Mouse (Mus musculus): ENCODE results near the gene Serpina3a.
"Not testable (repeated sequence)": the region's sequence is repeated elsewhere in the genome, so short reads cannot be mapped to it uniquely, and the experiment has no call there.

Gene Serpina3a

DNA sequence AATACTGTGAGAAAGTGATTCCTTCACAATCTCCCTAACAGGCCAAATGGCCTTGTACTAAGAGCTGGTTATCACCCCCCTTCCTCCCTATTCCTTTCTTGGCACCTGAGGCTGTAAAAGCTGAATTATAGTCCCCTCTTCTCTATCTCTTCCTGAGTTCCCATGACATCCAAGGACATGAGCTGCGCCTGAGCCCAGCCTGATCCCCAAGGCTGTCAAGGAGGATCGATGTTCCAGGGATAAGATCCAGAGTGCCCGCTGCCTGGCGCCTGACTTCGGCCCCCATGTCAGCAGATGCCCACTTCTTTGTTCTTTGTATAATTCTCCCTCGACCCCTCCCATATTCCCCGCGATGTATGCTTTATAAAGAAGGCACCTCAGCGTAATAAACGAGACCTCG lies at the start of gene Serpina3a:
Gene Serpina3a, plus strand, starts transcription at position 392 of the 400 bp plus-strand sequence.
- not testable (repeated sequence) for DNase-seq (ENCODE audit: low spot score)

DNA sequence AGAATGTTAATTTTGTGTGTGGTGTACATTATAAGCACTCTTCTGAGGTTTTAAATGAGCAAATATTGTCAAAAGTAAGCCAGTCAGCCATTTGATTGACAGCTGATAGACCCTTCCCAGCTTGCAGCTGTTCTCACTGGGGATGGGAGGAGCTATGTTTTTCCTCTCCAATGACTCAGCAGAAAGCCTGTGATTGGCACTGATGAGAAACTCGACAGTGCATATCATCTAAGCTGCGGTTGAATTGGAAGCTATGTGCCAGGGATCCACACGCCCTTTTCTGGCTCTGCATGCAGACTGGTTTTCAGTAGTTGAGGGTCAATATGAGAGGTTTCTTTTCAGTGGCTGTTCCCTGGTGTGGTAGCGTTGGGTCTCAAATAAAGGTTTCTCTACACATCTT lies 48.0 kb upstream of the Serpina3a start:
- no peak for DNase-seq (ENCODE audit: low spot score)

DNA sequence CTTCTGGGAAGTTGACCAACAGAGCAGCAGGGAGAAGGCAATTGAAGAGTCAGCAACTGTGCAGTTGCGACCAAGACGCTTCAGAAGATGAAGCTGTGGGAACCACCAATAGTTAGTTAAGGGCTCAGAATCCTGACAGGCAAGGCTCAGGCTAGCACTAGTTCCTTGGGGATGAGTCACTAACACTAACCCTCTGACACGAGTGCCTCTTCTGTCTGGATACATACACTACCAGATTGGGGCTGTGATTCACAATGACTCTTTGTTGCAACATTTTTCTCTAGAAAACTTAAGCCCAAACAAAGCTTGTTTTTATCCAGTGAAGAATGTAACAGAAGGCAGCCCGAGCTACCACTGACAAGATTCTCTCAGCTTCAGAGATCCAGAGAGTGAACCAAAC lies 47.5 kb upstream of the Serpina3a start:
- DNase-seq (ENCODE audit: low spot score) = no peak

DNA sequence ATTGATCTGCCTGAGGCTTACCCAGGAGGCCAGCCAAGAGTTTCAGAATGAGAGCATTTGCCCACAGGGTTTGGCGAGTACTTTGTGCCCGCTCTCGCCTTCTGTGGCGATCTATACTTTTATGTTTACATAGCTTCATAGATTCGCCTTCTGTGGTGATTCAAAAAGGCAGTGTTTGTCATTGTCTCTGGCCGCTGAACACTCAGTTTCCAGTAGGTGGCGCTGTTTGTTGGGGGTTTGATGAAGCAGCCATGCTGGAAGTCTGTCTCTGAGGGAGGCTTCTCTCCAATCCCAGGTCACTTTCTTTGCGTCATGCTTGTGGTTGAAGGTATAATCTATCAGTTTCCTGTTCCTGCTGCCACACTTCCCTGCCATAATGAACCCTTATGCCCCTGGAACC lies 46.3 kb upstream of the Serpina3a start:
- DNase-seq (ENCODE audit: low spot score) = peak; percentile 73

DNA sequence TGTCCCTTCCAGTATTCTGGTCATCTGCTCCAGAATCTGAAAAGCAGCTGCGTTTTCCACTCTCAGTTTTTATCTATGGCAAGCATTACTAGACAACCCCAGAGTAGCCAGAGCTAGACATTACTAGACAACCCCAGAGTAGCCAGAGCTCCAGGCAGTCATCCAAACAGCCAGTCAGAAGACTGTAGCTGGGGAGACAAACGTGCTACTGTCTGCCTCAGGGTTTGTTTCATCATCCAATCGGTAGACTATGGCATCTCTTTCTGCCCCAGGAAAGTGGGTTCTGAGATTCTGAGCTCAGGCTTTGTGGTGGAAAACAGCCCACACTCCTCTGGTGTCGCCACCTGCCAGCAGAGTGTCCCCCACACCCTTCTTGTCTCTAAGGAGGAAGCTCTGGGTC lies 45.0 kb upstream of the Serpina3a start:
- peak; percentile 52 for DNase-seq (ENCODE audit: low spot score)

DNA sequence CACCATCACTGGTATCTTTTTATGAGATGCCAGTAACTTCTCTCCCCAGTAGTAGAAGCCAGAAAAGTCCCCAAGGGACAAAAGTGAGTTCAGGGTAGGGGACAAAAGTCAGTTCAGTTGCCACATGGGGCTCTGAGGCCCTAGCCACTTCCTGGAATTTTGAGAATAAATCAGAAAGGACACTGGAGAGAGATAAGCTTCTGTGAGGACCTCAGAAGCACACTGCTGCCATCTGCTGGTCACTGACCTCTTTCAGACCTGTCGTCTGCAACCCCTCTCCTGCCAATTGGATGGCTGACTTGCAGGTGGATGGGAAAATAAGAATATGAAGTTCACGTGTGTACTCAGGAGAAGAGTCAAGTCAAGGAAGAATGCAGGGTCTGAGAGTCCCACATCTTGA lies 42.9 kb upstream of the Serpina3a start:
- DNase-seq (ENCODE audit: low spot score) = peak; percentile 85

DNA sequence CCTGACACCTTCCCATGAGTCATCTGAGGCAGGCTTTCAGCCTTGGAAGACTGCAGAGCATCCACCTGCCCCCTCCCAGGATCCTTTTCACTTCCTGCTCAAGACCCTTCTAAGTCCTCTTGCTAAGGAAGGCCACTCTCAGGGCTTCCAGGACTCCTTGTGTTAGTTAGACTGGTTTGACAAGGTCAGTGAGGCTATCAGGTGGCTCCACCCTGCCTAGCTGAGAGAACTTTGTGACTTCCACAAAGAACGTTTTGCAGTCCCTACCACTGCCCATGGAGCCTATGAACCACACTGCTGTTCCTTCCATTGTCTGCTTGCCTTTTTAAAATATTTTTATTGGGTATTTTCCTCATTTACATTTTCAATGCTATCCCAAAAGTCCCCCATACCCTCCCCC lies 40.8 kb upstream of the Serpina3a start:
- DNase-seq (ENCODE audit: low spot score) = no peak

DNA sequence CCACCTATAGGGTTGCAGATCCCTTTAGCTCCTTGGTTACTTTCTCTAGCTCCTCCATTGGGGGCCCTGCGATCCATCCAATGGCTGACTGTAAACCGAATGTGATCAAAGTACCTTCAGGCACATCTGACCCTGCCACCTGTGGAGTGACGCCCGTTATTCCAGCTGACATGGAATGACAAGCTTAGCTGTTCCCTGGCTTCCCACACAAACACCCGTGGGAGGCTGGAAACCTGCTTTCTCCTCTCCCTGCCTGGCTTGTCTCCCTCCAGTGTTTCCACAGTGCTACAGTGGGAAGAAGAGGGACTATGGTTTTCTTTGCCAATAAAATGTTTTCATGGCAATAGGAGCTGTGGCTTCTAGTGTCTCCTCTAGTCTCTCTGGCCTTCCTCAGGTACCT lies 40.2 kb upstream of the Serpina3a start:
- no peak for DNase-seq (ENCODE audit: low spot score)

DNA sequence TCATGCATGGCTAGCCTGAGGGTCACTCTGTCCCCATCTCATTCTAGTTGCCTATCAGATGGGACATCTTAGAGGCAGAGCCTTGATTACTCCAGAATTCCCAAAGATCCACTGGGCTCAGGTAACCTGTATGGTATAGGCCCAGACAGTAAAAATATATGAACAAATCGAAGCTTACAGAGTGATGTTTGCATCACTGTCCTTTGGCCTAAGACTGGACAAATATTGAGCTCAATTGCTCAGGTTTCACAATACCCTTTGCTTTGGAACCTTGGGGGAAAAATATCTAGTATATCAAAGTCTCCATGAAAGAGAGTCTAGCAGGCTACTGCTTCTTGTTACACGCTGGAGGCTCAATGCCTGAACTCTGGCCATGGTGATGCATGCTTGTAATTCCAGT lies 22.4 kb upstream of the Serpina3a start:
- no peak for DNase-seq (ENCODE audit: low spot score)

DNA sequence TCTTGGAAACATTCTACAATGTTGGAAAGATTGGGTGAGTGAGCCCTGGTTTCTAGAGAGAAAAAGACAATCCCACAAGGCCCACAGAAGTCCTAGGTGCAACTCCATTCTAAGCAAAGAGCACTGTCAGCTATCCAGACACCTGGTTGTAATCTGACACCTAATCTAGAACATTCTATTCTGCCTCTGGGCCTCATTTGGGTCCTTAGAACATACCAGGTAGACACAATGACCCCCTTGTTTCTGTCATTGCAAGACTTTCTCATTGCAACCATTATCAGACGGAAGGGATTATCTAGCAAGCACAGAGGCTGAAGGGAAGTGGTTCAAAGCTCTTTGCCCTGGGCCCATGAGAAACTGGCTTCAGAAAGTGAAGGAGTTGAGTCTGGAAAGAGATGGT lies 21.2 kb upstream of the Serpina3a start:
- DNase-seq (ENCODE audit: low spot score) = no peak

DNA sequence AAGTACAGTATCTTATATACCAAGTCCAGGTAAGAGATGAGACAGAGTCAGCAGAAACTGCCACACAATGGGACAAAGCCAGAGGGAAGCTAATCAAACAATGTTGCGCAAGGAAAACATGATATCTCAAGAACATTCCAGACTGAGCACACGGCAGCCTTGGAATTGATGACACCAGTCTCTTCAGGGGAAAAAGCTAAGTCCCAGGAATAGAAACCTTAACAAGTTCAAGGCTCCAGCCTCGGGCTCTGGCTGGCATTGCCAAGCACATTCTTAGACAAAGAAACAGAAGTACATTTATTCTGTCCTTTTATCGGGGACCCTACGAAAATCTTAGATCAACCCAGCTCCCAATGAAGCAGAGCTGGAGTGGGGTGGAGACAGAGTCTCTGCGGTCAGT lies 11.8 kb upstream of the Serpina3a start, which contains the start of gene Serpina5:
Gene Serpina5, plus strand, starts transcription at position 346 of the 400 bp plus-strand sequence.
- DNase-seq (ENCODE audit: low spot score) = no peak

DNA sequence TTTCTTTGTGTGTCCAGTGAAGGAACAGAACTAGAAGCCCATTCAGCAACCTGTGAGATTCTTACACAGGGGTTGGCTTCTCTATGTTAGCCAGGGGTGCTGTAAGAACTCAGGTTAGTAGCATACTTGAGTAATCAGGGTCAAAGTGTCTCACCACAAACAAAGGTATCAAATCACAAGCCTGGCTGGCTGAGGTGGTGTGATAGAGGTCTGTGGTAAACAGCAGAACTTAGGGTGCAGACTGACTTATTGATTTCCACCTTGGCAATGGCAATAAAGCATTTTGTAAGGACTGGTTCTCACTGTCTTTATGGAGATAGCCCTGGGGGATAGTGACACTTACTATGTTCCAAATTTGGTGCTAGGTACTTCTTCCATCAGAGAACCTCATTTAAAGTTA lies 6.7 kb upstream of the Serpina3a start:
- DNase-seq (ENCODE audit: low spot score) = no peak

DNA sequence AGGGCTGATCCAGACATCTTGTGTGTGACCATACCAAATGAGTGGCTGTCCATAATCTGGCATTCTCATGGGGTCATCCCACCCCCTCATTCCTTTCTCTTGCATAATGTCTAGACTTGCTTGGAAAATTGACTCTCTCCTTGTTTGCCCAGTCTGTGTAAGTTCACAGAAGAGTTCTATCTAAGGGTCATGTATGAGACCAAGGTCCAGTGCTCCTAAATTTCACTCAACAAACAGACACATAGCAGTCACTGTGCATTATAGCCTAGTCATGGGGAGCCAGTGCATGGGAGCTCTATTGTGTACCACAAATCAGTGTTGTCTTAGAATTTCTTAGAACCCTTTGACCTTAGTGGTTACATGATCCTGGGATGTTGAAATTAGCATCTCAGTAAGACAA lies 5.6 kb upstream of the Serpina3a start:
- no peak for DNase-seq (ENCODE audit: low spot score)

DNA sequence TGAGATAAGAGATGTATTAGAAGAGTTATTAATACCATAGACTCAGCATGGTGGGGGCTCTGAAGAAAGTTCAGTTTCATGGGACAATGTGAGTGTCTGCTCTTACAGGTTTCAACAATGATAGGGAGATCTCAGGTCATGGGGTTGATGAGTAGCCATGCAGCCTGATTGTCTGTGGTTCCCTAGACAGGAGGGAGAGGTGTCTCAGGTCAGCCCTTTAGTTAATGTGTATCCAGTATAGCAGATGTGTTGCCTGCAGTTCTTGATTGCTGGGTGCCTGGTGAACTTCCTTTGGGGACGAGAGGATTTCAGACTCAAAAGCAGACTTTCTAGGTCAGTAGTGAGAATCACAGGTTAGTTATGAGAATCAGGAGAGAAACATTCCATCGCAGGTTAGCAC lies 4.0 kb upstream of the Serpina3a start:
- DNase-seq (ENCODE audit: low spot score) = no peak

DNA sequence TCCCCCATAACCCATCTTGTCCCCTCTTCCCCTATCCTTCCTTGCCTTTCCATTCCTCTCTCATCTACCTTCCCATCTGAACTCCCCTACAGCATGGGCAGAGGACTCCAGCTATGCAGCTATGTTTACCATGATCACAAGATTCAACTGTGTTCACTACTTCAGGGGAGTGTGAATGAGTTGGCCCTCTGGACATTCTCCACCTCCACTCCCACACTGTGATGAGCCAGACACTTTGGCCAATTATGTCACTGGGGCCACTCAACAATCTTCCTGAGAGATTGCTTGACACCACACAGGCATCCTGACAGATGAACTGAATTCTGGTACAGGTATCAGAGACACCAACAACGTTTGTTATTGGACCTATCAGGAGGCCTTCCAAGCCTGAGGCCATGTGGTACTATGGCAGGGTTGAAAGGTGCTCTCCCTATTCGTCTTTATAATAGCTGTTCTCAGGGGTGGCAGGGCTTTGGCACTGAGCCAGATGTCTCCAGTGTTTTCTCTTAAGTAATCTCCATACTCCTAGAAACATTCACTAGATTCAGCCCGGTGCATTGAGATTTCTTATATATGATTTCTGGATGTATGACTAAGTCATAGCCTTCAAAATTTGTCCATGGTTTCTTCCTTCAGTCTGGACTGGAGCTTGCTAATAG lies 2.5 kb downstream of the Serpina3a start:
- no peak for DNase-seq (ENCODE audit: low spot score)

DNA sequence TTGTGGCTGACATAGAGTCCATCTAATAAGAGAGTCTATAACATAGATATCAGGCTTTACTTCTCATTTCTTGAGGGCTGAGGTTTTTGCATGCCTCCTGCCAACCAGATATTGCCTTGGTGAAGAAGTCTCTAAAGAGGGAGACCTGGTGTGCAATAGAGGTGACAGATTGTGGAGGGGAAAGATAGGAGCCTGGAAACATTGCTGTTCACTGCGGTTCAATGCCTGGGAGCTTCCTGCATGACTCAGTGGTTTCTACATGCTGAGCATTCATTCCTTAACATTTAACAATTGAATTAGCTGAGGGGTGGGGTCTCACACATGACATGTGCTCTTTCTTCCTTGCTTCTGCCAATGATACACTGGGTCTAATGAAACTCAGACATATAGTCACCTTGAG lies 10.6 kb downstream of the Serpina3a start:
- DNase-seq (ENCODE audit: low spot score) = no peak

DNA sequence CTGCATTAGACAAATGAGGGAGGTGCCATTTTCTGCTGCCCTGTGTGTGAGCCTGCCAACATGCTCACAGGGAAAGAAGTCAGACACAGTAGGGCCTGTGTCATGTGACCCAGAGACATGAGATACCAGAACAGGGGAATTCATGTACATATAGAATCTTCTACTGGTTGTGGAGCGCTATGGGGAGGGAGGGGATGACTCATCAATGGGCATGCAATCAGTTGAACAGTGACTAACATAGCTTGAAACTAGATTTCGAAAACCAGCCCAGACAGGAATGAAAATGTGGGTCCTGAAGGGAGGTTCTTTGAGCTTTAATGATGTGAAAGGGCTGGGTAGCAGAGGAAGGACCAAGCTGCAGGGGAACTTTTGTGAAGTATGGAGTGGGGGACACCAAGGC lies 11.5 kb downstream of the Serpina3a start:
- DNase-seq (ENCODE audit: low spot score) = peak; percentile 24

DNA sequence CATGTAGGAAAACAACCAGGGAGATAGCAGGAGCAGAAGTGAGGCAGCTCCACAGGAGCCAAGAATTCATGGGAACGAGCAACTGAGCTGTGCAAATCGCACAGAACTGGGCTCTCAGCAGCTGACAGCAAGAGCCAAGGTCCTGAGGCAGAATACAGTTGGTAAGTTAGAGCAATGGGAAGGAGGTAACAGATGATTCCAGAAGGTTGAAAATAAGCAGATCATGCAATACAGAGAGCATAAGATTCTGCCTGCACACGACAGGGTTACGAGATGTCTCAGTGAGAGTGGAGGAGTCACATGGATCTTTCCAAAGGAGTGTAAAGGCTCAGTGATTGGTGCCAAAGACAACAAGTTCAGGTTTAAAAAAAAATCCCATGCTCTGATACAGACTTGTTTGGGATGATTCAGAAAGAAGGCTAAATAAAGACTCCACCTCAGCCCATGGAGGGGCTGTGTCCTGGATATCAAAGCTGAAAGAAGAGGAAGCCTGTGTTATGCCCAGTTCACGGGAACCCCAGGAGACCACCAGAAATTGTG lies 12.6 kb downstream of the Serpina3a start:
- DNase-seq (ENCODE audit: low spot score) = no peak

DNA sequence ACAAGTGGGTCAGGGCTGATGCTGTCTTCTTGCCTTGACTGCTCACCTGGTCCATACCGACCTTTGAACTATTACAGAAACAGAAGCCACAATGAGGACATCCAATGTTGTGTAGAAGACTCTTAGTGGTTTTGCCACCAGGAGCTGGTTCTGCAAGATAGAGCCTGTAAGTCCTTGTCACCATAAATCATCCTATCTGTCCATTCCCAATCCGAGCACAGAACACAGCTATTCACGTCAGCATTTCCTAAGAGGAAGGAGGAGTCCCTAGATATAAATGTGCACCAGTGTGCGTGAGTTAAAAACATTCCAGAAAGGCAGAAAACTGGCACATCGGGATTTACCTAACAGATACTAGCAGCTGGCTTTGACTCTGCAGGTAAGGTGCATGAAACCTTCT lies 15.2 kb downstream of the Serpina3a start, which contains the start of gene Serpina3b:
Gene Serpina3b, plus strand, starts transcription at position 301 of the 400 bp plus-strand sequence.
- DNase-seq (ENCODE audit: low spot score) = no peak

DNA sequence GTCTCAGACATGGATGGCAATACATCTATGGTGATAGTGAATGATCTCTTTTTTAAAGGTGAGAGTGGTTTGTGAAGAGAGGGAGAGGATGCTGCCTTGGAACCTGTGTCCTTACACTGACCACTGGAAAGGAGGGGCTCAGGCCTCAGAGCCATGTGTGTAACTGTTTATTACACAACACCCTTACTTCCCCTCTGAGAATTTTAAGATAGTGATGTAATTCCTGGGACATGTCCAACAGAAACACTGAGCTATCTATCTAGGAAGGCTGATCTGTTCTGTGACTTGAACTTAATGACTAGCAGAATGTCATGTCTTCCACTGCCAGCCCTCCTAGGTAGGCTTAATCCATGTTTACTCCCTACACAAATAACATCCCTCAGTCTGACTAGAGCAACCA lies 18.5 kb downstream of the Serpina3a start:
- no peak for DNase-seq (ENCODE audit: low spot score)

DNA sequence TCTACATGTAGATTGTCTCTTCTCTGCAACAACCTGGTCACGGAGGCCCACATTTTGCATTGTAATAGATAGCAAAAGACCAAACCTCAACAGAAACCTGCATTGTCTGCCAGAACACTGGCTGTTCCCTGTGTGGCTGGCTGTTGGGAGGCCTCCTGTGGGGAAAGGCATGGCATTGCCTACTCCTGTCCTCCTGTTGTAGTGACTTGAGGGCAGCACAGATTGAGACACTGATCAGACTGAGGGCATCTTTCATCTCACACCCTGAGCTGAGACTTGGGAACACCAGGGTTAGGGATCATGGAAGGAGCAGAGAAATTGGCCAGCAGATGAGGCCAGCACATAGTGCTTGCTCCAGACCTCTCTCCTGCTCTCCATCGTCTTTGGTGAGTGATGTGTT lies 25.7 kb downstream of the Serpina3a start:
- no peak for DNase-seq (ENCODE audit: low spot score)

DNA sequence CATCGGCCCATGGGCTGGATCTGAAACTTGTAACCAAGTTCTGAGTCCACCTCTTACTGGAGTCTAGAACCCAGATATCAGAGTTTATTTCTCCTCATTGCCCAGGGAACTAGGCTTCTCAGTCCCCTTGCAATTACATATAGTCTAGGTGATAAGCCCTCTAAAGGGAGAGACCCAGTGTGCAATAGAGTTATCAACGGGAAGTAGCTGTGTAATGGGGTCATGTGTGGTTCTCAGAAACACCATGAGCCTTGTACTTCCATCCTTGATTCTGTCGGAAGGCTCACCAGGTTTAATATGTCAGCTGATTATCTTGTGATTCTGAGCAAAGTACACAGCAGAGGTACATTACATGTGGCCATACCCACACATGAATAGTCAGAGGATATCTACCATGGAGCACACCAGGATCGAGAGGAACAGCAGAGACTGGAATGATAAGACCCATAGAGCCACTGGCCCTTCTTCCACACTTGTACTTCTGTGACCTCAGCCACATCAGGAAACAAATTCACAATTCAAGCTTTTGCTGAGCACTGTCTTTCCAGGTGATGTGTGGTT lies 28.1 kb downstream of the Serpina3a start:
- no peak for DNase-seq (ENCODE audit: low spot score)

DNA sequence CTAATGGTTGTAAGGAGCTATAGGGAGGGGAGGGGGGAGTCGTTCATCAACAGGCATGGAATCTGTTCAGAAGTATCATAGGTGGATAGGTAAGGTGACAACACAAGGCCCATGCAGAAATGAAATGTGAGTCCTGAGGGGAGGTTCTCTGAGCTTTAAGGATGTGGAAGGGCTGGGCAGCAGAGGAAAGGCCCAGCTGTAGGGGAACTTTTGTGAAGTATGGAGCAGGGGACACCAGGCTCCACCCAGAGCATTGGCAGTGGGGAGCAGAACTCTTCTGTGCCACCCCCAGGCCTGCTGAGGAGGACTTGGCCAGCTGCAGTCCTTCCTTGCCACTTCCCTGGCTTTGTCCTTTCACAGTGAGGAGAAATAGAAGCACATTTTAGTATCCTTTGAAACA lies 29.0 kb downstream of the Serpina3a start:
- no peak for DNase-seq (ENCODE audit: low spot score)

DNA sequence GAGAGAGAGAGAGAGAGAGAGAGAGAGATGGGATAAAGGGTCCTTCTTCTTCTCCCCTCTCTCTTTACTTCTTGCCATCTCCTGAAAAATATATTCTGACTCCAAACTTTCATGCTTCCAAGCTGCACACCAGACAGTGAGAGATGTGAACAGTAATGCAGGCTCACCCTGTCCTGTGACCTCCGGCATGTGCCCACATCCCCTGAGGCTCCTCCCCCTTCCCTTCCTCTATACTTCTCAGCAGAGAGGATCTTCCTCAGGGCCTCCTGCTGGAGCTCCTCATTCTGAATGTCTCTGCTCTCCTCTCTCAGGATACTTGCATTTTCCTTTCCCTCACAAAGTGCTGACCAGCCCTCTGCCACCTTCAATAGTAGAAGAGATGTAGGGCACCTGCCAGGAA lies 29.9 kb downstream of the Serpina3a start:
- DNase-seq (ENCODE audit: low spot score) = no peak

Data from urinary bladder, postnatal 14 days (tissue).